Mouse (Mus musculus): ENCODE results near the gene Gmds. TPM values are rescaled to one million over a fixed set of nuclear protein-coding genes. Genes with fewer than 3 reads are reported as not detected.

The Gmds gene
- polyA plus RNA-seq, 1 experiment from 2014 or later = 37.2 TPM

GRCm38 (mm10) chr13:31801703-31802305, 536.7 kb downstream of the Gmds start:
- 4% methylated on average over 25 of the region's 25 CpGs for WGBS
- Histone ChIP-seq H3K4me2 (peak overlapping the region; percentile 54), H3K36me3 (no peaks in the 10 kb centered on the region), H3K4me1 (replicated peaks) (peaks cover 29% of the 10 kb centered on the region), H3K9ac (no peak overlapping the region), H3K27me3 (peaks cover 71% of the 10 kb centered on the region), H3K27ac (replicated peaks) (no peak overlapping the region), H3K4me3 (peak overlapping the region; percentile 29), H3K9me3 (no peaks in the 10 kb centered on the region)
- ATAC-seq (ENCODE audit: low FRiP score, low read depth) = 0 out of 2 replicates have a peak, but pooled peaks have one; percentile 2

GRCm38 (mm10) chr13:31800581-31801576, 537.7 kb downstream of the Gmds start:
- ATAC-seq (ENCODE audit: low FRiP score, low read depth) = peak; percentile 87
- H3K27ac ChIP-seq (replicated peaks) = no peak overlapping the region
- H3K4me1 ChIP-seq (replicated peaks) = peaks cover 19% of the 10 kb centered on the region
- H3K4me3 ChIP-seq = peak overlapping the region; percentile 29
- no peaks in the 10 kb centered on the region for H3K9me3 ChIP-seq
- no peaks in the 10 kb centered on the region for H3K36me3 ChIP-seq
- peak overlapping the region; percentile 54 for H3K4me2 ChIP-seq
- WGBS = 2% methylated on average over 42 of the region's 43 CpGs
- H3K9ac ChIP-seq = no peak overlapping the region
- H3K27me3 ChIP-seq = peaks cover 71% of the 10 kb centered on the region

- H3K9ac ChIP-seq = no peak overlapping the region
- peaks cover 16% of the 10 kb centered on the region for H3K4me1 ChIP-seq (replicated peaks)
- peaks cover 54% of the 10 kb centered on the region for H3K27me3 ChIP-seq
- H3K4me3 ChIP-seq = no peak overlapping the region
- H3K4me2 ChIP-seq = no peak overlapping the region
- ATAC-seq (ENCODE audit: low FRiP score, low read depth) = no peak
- H3K36me3 ChIP-seq = no peaks in the 10 kb centered on the region
- H3K9me3 ChIP-seq = no peaks in the 10 kb centered on the region
- 39% methylated on average over 9 of the region's 9 CpGs for WGBS
- H3K27ac ChIP-seq (replicated peaks) = no peak overlapping the region
Measured at GRCm38 (mm10) chr13:31798075-31798474, 540.5 kb downstream of the Gmds start.

GRCm38 (mm10) chr13:31797346-31797745, 541.2 kb downstream of the Gmds start:
- no peaks in the 10 kb centered on the region for H3K9me3 ChIP-seq
- ATAC-seq (ENCODE audit: low FRiP score, low read depth) = no peak
- H3K4me1 ChIP-seq (replicated peaks) = peaks cover 16% of the 10 kb centered on the region
- H3K27me3 ChIP-seq = peaks cover 49% of the 10 kb centered on the region
- H3K27ac ChIP-seq (replicated peaks) = no peak overlapping the region
- H3K9ac ChIP-seq = no peak overlapping the region
- WGBS = 41% methylated on average over 10 of the region's 10 CpGs
- no peaks in the 10 kb centered on the region for H3K36me3 ChIP-seq
- H3K4me2 ChIP-seq = 0 out of 2 replicates have a peak overlapping the region, but pooled peaks have one; percentile 6
- no peak overlapping the region for H3K4me3 ChIP-seq

- no peaks in the 10 kb centered on the region for H3K4me1 ChIP-seq (replicated peaks)
- no peak overlapping the region for H3K9ac ChIP-seq
- no peaks in the 10 kb centered on the region for H3K9me3 ChIP-seq
- peaks cover 12% of the 10 kb centered on the region for H3K27me3 ChIP-seq
- 61% methylated on average over 5 of the region's 5 CpGs for WGBS
- H3K4me2 ChIP-seq = peak overlapping the region; percentile 45
- ATAC-seq (ENCODE audit: low FRiP score, low read depth) = no peak
- no peak overlapping the region for H3K4me3 ChIP-seq
- no peaks in the 10 kb centered on the region for H3K36me3 ChIP-seq
- no peak overlapping the region for H3K27ac ChIP-seq (replicated peaks)
Measured at GRCm38 (mm10) chr13:31793163-31793562, 545.4 kb downstream of the Gmds start.

- H3K4me1 ChIP-seq (replicated peaks) = no peaks in the 10 kb centered on the region
- H3K9me3 ChIP-seq = no peaks in the 10 kb centered on the region
- WGBS = 20% methylated on average over 17 of the region's 17 CpGs
- no peaks in the 10 kb centered on the region for H3K36me3 ChIP-seq
- H3K27ac ChIP-seq (replicated peaks) = no peak overlapping the region
- peak; percentile 82 for ATAC-seq (ENCODE audit: low FRiP score, low read depth)
- H3K4me3 ChIP-seq = peak overlapping the region; percentile 19; the same call in 1 of the 2 replicates
- peaks cover 11% of the 10 kb centered on the region for H3K27me3 ChIP-seq
- H3K4me2 ChIP-seq = peak overlapping the region; percentile 45
- H3K9ac ChIP-seq = no peak overlapping the region
Measured at GRCm38 (mm10) chr13:31792480-31793132, 545.9 kb downstream of the Gmds start.

- H3K27me3 ChIP-seq = no peaks in the 10 kb centered on the region
- WGBS = 82% methylated on average over 7 of the region's 7 CpGs
- no peak overlapping the region for H3K27ac ChIP-seq (replicated peaks)
- no peaks in the 10 kb centered on the region for H3K9me3 ChIP-seq
- H3K4me2 ChIP-seq = no peak overlapping the region
- no peak overlapping the region for H3K4me3 ChIP-seq
- no peaks in the 10 kb centered on the region for H3K36me3 ChIP-seq
- ATAC-seq (ENCODE audit: low FRiP score, low read depth) = no peak
- H3K4me1 ChIP-seq (replicated peaks) = no peaks in the 10 kb centered on the region
- no peak overlapping the region for H3K9ac ChIP-seq
Measured at GRCm38 (mm10) chr13:31784757-31785156, 553.8 kb downstream of the Gmds start.

GRCm38 (mm10) chr13:31782063-31782462, 556.5 kb downstream of the Gmds start:
- no peaks in the 10 kb centered on the region for H3K9me3 ChIP-seq
- H3K4me1 ChIP-seq (replicated peaks) = no peaks in the 10 kb centered on the region
- ATAC-seq (ENCODE audit: low FRiP score, low read depth) = no peak
- 93% methylated on average over 2 of the region's 2 CpGs for WGBS
- no peak overlapping the region for H3K9ac ChIP-seq
- no peak overlapping the region for H3K4me3 ChIP-seq
- no peak overlapping the region for H3K4me2 ChIP-seq
- no peaks in the 10 kb centered on the region for H3K36me3 ChIP-seq
- no peaks in the 10 kb centered on the region for H3K27me3 ChIP-seq
- H3K27ac ChIP-seq (replicated peaks) = no peak overlapping the region

- Histone ChIP-seq H3K4me2 (no peak overlapping the region), H3K4me3 (no peak overlapping the region), H3K4me1 (replicated peaks) (no peaks in the 10 kb centered on the region), H3K9me3 (no peaks in the 10 kb centered on the region), H3K27ac (replicated peaks) (no peak overlapping the region), H3K27me3 (no peaks in the 10 kb centered on the region), H3K9ac (no peak overlapping the region), H3K36me3 (no peaks in the 10 kb centered on the region)
- 96% methylated on average over 3 of the region's 3 CpGs for WGBS
- ATAC-seq (ENCODE audit: low FRiP score, low read depth) = no peak
Measured at GRCm38 (mm10) chr13:31780299-31780698, 558.2 kb downstream of the Gmds start.

- Histone ChIP-seq H3K36me3 (no peaks in the 10 kb centered on the region), H3K4me1 (replicated peaks) (no peaks in the 10 kb centered on the region), H3K27me3 (no peaks in the 10 kb centered on the region), H3K27ac (replicated peaks) (no peak overlapping the region), H3K9ac (no peak overlapping the region), H3K9me3 (no peaks in the 10 kb centered on the region), H3K4me2 (no peak overlapping the region), H3K4me3 (no peak overlapping the region)
- ATAC-seq (ENCODE audit: low FRiP score, low read depth) = no peak
- 75% methylated on average over 17 of the region's 17 CpGs for WGBS
Measured at GRCm38 (mm10) chr13:31779281-31779981, 559.1 kb downstream of the Gmds start.

- Histone ChIP-seq H3K4me1 (replicated peaks) (no peaks in the 10 kb centered on the region), H3K9ac (no peak overlapping the region), H3K9me3 (no peaks in the 10 kb centered on the region), H3K4me3 (no peak overlapping the region), H3K36me3 (no peaks in the 10 kb centered on the region), H3K27me3 (no peaks in the 10 kb centered on the region), H3K27ac (replicated peaks) (no peak overlapping the region), H3K4me2 (no peak overlapping the region)
- no peak for ATAC-seq (ENCODE audit: low FRiP score, low read depth)
- 64% methylated on average over 5 of the region's 5 CpGs for WGBS
Measured at GRCm38 (mm10) chr13:31775762-31776161, 562.8 kb downstream of the Gmds start.

Measured in hindbrain, embryonic 15.5 days (tissue).